Mouse (Mus musculus) embryonic facial prominence, embryonic 14.5 days (tissue): ENCODE results near the gene Vdr. TPM values are rescaled to one million over a fixed set of nuclear protein-coding genes. Genes with fewer than 3 reads are reported as not detected.

Experiments
- ATAC-seq: fragments of 200-750 bp; cut with Nextera tagmentation; 2 replicates; pipeline ENCODE4 v1.8.0; 2017; ENCODE audit warnings: low read depth, moderate number of reproducible peaks, moderate TSS enrichment
- DNase-seq: peaks from one replicate; pipeline ENCODE4 v3.0.0-alpha.2; 2015; ENCODE audit warnings: low spot score
- H3K27ac ChIP-seq: fragments of 300-500 bp; sonication (generic); replicated peaks from 2 replicates; pipeline ENCODE4 v1.5.1; 2014; ENCODE audit warnings: low read depth, mild to moderate bottlenecking, low read length, moderate library complexity
- H3K27me3 ChIP-seq: fragments of 300-500 bp; sonication (generic); replicated peaks from 2 replicates; pipeline ENCODE4 v1.6.1; 2014; ENCODE audit warnings: low read length; ENCODE audit not compliant: control insufficient read depth, insufficient read depth
- H3K36me3 ChIP-seq: fragments of 300-500 bp; sonication (generic); 2 replicates; pipeline ENCODE4 v1.6.1; 2014; ENCODE audit warnings: low read length, mixed read lengths; ENCODE audit not compliant: control insufficient read depth, insufficient read depth
- H3K4me1 ChIP-seq: fragments of 300-500 bp; sonication (generic); 2 replicates; pipeline ENCODE4 v1.6.1; 2014; ENCODE audit warnings: antibody characterized with exemption, low read length; ENCODE audit not compliant: control insufficient read depth, insufficient read depth
- H3K4me2 ChIP-seq: fragments of 300-500 bp; sonication (generic); 2 replicates; pipeline ENCODE4 v1.6.1; 2014; ENCODE audit warnings: low read depth, mild to moderate bottlenecking, low read length, moderate library complexity, mixed read lengths
- H3K4me3 ChIP-seq: fragments of 300-500 bp; sonication (generic); 2 replicates; pipeline ENCODE4 v1.5.1; 2014; ENCODE audit warnings: low read depth, mild to moderate bottlenecking, low read length
- H3K9ac ChIP-seq: fragments of 300-500 bp; sonication (generic); 2 replicates; pipeline ENCODE4 v1.6.1; 2014; ENCODE audit warnings: low read depth, mild to moderate bottlenecking, low read length, moderate library complexity, mixed read lengths
- H3K9me3 ChIP-seq: fragments of 300-500 bp; sonication (generic); 2 replicates; pipeline ENCODE4 v1.6.1; 2016; ENCODE audit warnings: low read length; ENCODE audit not compliant: control insufficient read depth
- WGBS: fragments of 180-500 bp; shearing (Covaris S2); extraction: QIAGEN DNeasy Blood & Tissue Kit; methylation state at CpG from one replicate; pipeline ENCODE4 v1.1.7; 2014; 5-methylcytosine and 5-hydroxymethylcytosine counted together
- polyA plus RNA-seq: library from polyadenylated mRNA; unstranded; fragments of >200 nt; fragmentation: Nextera tagmentation; extraction: Ambion mirVana; gene quantifications from 2 replicates; pipeline ENCODE4 v1.2.1, GENCODE M21; 2014

The Vdr gene
- polyA plus RNA-seq, 1 experiment from 2014 or later = 3.6 TPM

GRCm38 (mm10) chr15:97838395-97838794 is 72.0 kb downstream of the Vdr start:
- Histone ChIP-seq H3K4me1 (peaks cover 36% of the 10 kb centered on the region), H3K27ac (no peak overlapping the region)
- WGBS = 83% methylated on average over 4 of the region's 4 CpGs

GRCm38 (mm10) chr15:97837491-97838061 is 72.9 kb downstream of the Vdr start:
- H3K9ac ChIP-seq = no peak overlapping the region
- 15% methylated on average over 8 of the region's 8 CpGs for WGBS
- peak overlapping the region; percentile 55 for H3K27ac ChIP-seq
- ATAC-seq (peak; percentile 61; the same call in 1 of the 2 replicates), DNase-seq (peak; percentile 66)
- H3K4me3 ChIP-seq = no peak overlapping the region
- H3K36me3 ChIP-seq = no peaks in the 10 kb centered on the region
- H3K9me3 ChIP-seq = no peaks in the 10 kb centered on the region
- no peak overlapping the region for H3K4me2 ChIP-seq
- peaks cover 41% of the 10 kb centered on the region for H3K4me1 ChIP-seq
- H3K27me3 ChIP-seq = no peaks in the 10 kb centered on the region

More at GRCm38 (mm10) chr15:97838395-97838794, 72.0 kb downstream of the Vdr start:
- Histone ChIP-seq H3K36me3 (no peaks in the 10 kb centered on the region), H3K27me3 (no peaks in the 10 kb centered on the region), H3K4me2 (no peak overlapping the region), H3K9me3 (no peaks in the 10 kb centered on the region), H3K9ac (no peak overlapping the region), H3K4me3 (no peak overlapping the region)
- no peak for DNase-seq
- ATAC-seq = no peak

- Histone ChIP-seq H3K4me3 (no peak overlapping the region), H3K27ac (0 out of 2 replicates have a peak overlapping the region, but pooled peaks have one; percentile 21), H3K4me2 (no peak overlapping the region), H3K36me3 (no peaks in the 10 kb centered on the region), H3K27me3 (no peaks in the 10 kb centered on the region), H3K9ac (no peak overlapping the region), H3K9me3 (no peaks in the 10 kb centered on the region), H3K4me1 (peaks cover 48% of the 10 kb centered on the region)
- ATAC-seq (no peak), DNase-seq (no peak)
- WGBS = 67% methylated on average over 8 of the region's 8 CpGs
These were observed 73.6 kb downstream of the Vdr start for GRCm38 (mm10) chr15:97836894-97837247.

- no peak for ATAC-seq
- Histone ChIP-seq H3K9ac (no peak overlapping the region; the same call in 1 of the 2 replicates), H3K36me3 (no peaks in the 10 kb centered on the region), H3K4me3 (no peak overlapping the region), H3K9me3 (no peaks in the 10 kb centered on the region), H3K4me2 (no peak overlapping the region), H3K27me3 (no peaks in the 10 kb centered on the region), H3K27ac (0 out of 2 replicates have a peak overlapping the region, but pooled peaks have one; percentile 21), H3K4me1 (peaks cover 49% of the 10 kb centered on the region)
- WGBS = 42% methylated on average over 17 of the region's 17 CpGs
- DNase-seq = no peak
These were observed 74.1 kb downstream of the Vdr start for GRCm38 (mm10) chr15:97836153-97836893.

- 0 out of 2 replicates have a peak overlapping the region, but pooled peaks have one; percentile 97 for H3K9ac ChIP-seq
- H3K4me2 ChIP-seq = peak overlapping the region; percentile 74; the same call in 1 of the 2 replicates
- peaks cover 56% of the 10 kb centered on the region for H3K4me1 ChIP-seq
- no peak for DNase-seq
- no peaks in the 10 kb centered on the region for H3K27me3 ChIP-seq
- no peaks in the 10 kb centered on the region for H3K9me3 ChIP-seq
- H3K4me3 ChIP-seq = no peak overlapping the region; the same call in 1 of the 2 replicates
- no peaks in the 10 kb centered on the region for H3K36me3 ChIP-seq
- H3K27ac ChIP-seq = peak overlapping the region; percentile 98
- 55% methylated on average over 9 of the region's 9 CpGs for WGBS
- no peak for ATAC-seq
These were observed 77.5 kb downstream of the Vdr start for GRCm38 (mm10) chr15:97832764-97833479.

GRCm38 (mm10) chr15:97831987-97832640 is 78.3 kb downstream of the Vdr start:
- Histone ChIP-seq H3K27ac (peak overlapping the region; percentile 98), H3K9me3 (no peaks in the 10 kb centered on the region), H3K36me3 (no peaks in the 10 kb centered on the region), H3K4me2 (peak overlapping the region; percentile 74), H3K9ac (peak overlapping the region; percentile 97), H3K4me1 (peaks cover 48% of the 10 kb centered on the region), H3K4me3 (peak overlapping the region; percentile 89), H3K27me3 (no peaks in the 10 kb centered on the region)
- 3% methylated on average over 10 of the region's 10 CpGs for WGBS
- DNase-seq = peak; percentile 71
- no peak for ATAC-seq

GRCm38 (mm10) chr15:97831242-97831986 is 79.0 kb downstream of the Vdr start:
- DNase-seq (peak; percentile 90), ATAC-seq (peak; percentile 89)
- peak overlapping the region; percentile 98 for H3K27ac ChIP-seq
- peak overlapping the region; percentile 97 for H3K9ac ChIP-seq
- peak overlapping the region; percentile 89 for H3K4me3 ChIP-seq
- H3K27me3 ChIP-seq = no peaks in the 10 kb centered on the region
- WGBS = 0% methylated on average over 7 of the region's 84 CpGs
- peak overlapping the region; percentile 74 for H3K4me2 ChIP-seq
- peaks cover 42% of the 10 kb centered on the region for H3K4me1 ChIP-seq
- H3K36me3 ChIP-seq = no peaks in the 10 kb centered on the region
- H3K9me3 ChIP-seq = no peaks in the 10 kb centered on the region
